In the genomic region with DNA sequence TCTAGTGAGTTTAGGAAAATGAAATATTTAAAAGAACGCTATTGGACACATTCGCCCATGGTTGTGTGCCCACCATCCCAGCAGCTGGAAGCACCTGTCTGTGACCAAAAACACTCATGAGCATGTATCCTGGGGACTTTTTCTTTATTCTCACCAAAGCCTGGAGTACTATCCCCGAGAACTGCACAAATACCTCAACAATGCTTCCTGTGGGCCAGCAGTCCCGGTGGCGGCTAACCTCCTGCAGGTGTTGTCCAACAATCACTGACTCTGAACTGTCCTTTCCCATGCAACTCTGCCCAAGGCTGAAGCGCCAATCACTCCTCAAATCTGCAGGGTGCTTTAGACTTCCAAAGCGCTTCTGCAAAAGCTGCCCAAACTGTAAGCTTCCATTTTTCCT, we compare ENCODE assay signal across 24 mouse cellular contexts. TPM values are rescaled to one million over a fixed set of nuclear protein-coding genes. Genes with fewer than 3 reads are reported as not detected.
DNase-seq lines count a peak whose midpoint lies in the region; ATAC-seq lines count a peak whose summit lies in the region.
"Had no signal": no experiment of that assay in that cellular context is flagged by ENCODE, and none has a peak within 500 bp of the region (broad histone marks: within the 10 kb centered on the region; RNA-seq: fewer than 3 reads in every experiment).

No protein-coding gene starts in this region.

- no peak overlapping the region for H3K27ac ChIP-seq in midbrain, embryonic 11.5 days (ENCODE audit: low read depth, low read length)
- H3K27ac ChIP-seq in midbrain, embryonic 10.5 days (replicated peaks), result no peak overlapping the region

- no peaks in the 10 kb centered on the region for H3K9me3 ChIP-seq in midbrain, embryonic 11.5 days (ENCODE audit: control insufficient read depth, low read length)
- no peaks in the 10 kb centered on the region for H3K9me3 ChIP-seq in midbrain, embryonic 10.5 days (replicated peaks)

- no peak overlapping the region for H3K9ac ChIP-seq in midbrain, embryonic 11.5 days (ENCODE audit: low read length)

- H3K4me1 ChIP-seq in midbrain, embryonic 11.5 days (ENCODE audit: control insufficient read depth, insufficient read depth, low read length), result no peaks in the 10 kb centered on the region
- no peaks in the 10 kb centered on the region for H3K4me1 ChIP-seq in midbrain, embryonic 10.5 days

- peak; percentile 70 for DNase-seq in heart, adult 11 months
- DNase-seq in heart, postnatal 4 days, result no peak
- peak; percentile 69 for DNase-seq in midbrain, embryonic 11.5 days (ENCODE audit: low spot score, missing footprints)
- no peak for DNase-seq in midbrain, embryonic 10.5 days (ENCODE audit: low spot score)
- peak; percentile 1 for DNase-seq in ovary, postnatal 36 days (ENCODE audit: low spot score)
- DNase-seq in ovary, postnatal 10 days (ENCODE audit: low spot score), result no peak
- DNase-seq: adrenal gland, adult 2 months; adrenal gland, adult 8-10 months; adrenal gland, postnatal 10 days; adrenal gland, postnatal 14 days; adrenal gland, postnatal 25 days; adrenal gland, postnatal 36 days; cerebellum, adult 11 months; cerebellum, adult 11-12 months; cerebellum, adult 18-20 months had no signal

- H3K36me3 ChIP-seq in midbrain, embryonic 11.5 days (ENCODE audit: control insufficient read depth, insufficient read depth, low read length), result no peaks in the 10 kb centered on the region
- H3K36me3 ChIP-seq in midbrain, embryonic 10.5 days, result no peaks in the 10 kb centered on the region
- H3K36me3 ChIP-seq: G1E had no signal

- H3K27me3 ChIP-seq in midbrain, embryonic 11.5 days (ENCODE audit: control insufficient read depth, insufficient read depth, low read length), result no peaks in the 10 kb centered on the region
- H3K27me3 ChIP-seq in midbrain, embryonic 10.5 days (ENCODE audit: low read depth, poor library complexity, severe bottlenecking), result no peaks in the 10 kb centered on the region
- H3K27me3 ChIP-seq: CH12.LX, Patski had no signal

- WGBS in midbrain, embryonic 11.5 days, result 88% methylated on average over 7 of the region's 7 CpGs
- WGBS in midbrain, embryonic 10.5 days, result 88% methylated on average over 7 of the region's 7 CpGs

- no peak overlapping the region for H3K4me2 ChIP-seq in midbrain, embryonic 11.5 days

- no peak for ATAC-seq in midbrain, embryonic 11.5 days (ENCODE audit: low FRiP score)
- ATAC-seq: activated CD4-positive, CD25-positive, alpha-beta regulatory T cell, adult 4 months; CD4-positive, CD25-positive, alpha-beta regulatory T cell, adult 4 months; Patski had no signal

- H3K4me3 ChIP-seq in midbrain, embryonic 11.5 days (ENCODE audit: low read depth, low read length), result no peak overlapping the region
- no peak overlapping the region for H3K4me3 ChIP-seq in midbrain, embryonic 10.5 days

RNA-seq across cellular contexts. Expression of a gene that starts 12.1 kb away (rescaled TPM):
- not detected for total RNA-seq in heart, postnatal 4 days (2021)
- polyA plus RNA-seq in midbrain, embryonic 11.5 days (2014; fragmentation: Nextera tagmentation; extraction: Ambion mirVana), result 0.19 TPM in 1 of 2 replicates, not detected in the other
- polyA plus RNA-seq in midbrain, embryonic 10.5 days (2016; fragmentation: Nextera tagmentation; extraction: Ambion mirVana), result 0.11 and 0.20 TPM in 2 replicates
- total RNA-seq: adrenal gland, adult 18-20 months; adrenal gland, adult 2 months; adrenal gland, postnatal 14 days; adrenal gland, postnatal 36 days; ES-E14; MEL had no signal
- polyA plus RNA-seq: C2C12; CD4-positive, CD25-positive, alpha-beta regulatory T cell, adult 4 months; Patski had no signal

Comparison
In these comparisons a context has a peak if more than half of its experiments do, and no peak if none do; other contexts are left out.
1. DNase-seq: peak in heart, adult 11 months (single experiment), midbrain, embryonic 11.5 days (single experiment) and ovary, postnatal 36 days (single experiment); none in heart, postnatal 4 days (single experiment), midbrain, embryonic 10.5 days (single experiment) and ovary, postnatal 10 days (single experiment).